Mouse (Mus musculus) thymus, postnatal 0 days (tissue): ENCODE results near the gene Cgn. TPM values are rescaled to one million over a fixed set of nuclear protein-coding genes. Genes with fewer than 3 reads are reported as not detected.
"Not testable (repeated sequence)": the region's sequence is repeated elsewhere in the genome, so short reads cannot be mapped to it uniquely, and the experiment has no call there.

Experiments used
- DNase-seq: peaks from one replicate; pipeline ENCODE4 v3.0.0-alpha.2; 2015; ENCODE audit warnings: low spot score
- polyA plus RNA-seq: library from polyadenylated mRNA; unstranded; fragments of >200 nt; fragmentation: Nextera tagmentation; extraction: Ambion mirVana; gene quantifications from 2 replicates; pipeline ENCODE4 v1.2.1, GENCODE M21; 2015

Cgn gene
- polyA plus RNA-seq, 1 experiment from 2014 or later, result 2.5 TPM

DNA sequence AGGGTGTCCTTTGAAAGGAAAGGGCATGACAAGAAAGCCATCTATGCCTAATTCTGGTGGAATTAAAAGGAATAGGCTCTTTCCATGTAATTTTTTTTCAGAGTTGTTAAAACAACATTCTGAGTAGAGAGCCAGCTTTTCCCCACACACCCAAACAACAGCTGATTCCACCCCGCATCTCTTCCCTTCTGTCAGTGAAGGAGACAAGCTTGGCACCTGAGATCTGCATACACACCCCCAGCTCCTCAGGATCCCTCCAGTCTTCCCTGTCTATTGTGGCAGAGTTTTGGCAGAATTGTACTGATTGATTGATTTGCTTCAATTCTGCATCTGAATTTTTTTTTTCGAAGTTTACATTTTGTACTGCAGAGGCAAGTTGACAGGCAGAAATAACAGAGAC is 6.0 kb upstream of the Cgn start:
- no peak for DNase-seq

DNA sequence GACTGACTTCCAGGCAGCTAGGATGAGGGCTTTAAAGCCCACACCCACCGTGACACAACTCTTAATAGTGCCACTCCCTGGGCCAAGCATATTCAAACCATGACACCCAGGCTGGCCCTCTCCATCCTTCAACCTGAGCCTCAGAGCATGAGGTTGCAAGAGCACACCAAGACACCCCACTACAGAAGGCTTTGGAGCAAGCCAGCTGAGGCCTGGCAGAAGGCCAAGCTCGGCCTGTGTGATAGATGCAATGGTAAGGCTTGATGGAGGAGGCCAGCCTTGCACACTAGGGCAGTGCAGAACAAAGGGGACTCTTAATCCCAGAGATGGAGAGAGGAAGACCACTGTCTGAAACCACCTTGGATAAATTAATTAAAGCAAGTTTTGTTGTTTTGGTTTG is 3.2 kb upstream of the Cgn start:
- no peak for DNase-seq

- no peak for DNase-seq
Measured at GRCm38 (mm10) chr3:94789071-94789470, 2.8 kb upstream of the Cgn start.

DNA sequence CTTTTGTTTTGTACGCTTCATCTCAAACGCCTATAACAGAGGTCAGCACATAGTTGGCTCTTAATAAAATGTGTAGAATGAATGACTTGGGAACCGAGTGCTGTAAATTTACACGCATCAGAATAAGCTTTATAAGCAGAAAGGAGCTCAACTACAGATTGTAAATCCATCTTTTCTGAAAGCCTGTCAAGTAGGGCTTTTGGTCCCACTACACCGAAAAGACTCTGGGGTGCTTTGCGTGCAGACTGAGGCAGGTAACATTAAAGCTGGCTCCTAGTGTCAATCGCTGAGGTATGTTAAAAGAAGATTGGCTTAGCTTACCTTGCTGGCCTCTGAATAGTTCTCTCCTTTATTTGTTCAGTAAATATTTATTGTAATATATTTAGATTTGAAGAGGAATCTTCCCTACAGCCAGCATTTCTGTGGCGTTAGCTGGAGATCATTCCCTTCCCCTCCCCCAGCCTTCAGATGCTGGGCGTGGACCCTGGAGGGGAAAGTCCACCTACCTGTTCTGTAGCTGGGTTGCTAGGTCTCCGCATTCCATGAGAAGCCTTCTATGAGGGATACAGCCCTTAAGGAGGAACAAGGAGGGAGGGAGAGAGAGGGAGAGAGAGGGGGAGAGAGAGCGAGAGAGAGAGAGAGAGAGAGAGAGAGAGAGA is 959 bp upstream of the Cgn start:
- DNase-seq, result no peak

DNA sequence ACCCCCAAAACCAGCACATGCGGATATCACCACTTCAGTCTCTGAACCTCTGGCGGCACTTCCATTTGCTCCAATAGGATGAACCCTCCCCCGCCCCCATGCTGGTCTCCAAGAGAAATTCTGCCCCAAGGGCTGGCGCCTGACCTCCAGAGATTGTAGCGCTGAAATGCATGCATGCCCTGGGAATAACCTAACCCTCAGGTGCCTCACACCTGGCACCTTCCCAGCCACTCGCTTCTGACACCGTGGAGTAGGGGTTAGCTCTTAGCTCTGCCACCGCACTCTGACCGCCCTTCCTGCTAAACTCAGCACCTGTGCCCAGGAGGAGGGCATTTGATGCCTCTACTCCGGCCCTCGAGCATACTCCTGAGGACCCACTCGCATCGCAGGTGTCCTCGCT is 334 bp downstream of the Cgn start:
- DNase-seq, result no peak

- DNase-seq, result no peak
Measured at GRCm38 (mm10) chr3:94784171-94784701, 2.1 kb downstream of the Cgn start.

DNA sequence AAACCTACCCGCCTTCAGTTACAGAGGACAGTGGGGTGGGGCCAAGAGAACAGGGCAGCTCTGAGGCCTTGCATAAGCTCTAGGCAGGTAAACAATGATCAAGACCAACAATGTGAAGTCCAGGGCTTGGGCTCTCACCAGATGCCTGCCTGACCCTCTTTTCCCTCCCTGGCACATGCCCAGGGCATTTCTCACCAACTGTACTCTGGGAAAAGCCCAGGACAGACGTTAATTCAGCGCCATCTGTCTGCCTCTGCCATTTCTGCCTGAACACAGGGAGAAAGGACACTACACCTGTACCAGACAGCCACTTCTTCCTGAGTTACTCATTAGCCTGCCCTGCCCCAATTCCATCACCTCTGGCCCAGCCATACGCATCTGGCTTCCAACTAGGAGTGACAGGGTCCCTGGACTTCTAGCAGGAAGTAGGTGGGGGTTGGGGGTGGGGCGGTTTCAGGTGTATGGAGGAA is 2.8 kb downstream of the Cgn start:
- no peak for DNase-seq

GRCm38 (mm10) chr3:94782936-94783335 is 3.4 kb downstream of the Cgn start:
- no peak for DNase-seq

DNA sequence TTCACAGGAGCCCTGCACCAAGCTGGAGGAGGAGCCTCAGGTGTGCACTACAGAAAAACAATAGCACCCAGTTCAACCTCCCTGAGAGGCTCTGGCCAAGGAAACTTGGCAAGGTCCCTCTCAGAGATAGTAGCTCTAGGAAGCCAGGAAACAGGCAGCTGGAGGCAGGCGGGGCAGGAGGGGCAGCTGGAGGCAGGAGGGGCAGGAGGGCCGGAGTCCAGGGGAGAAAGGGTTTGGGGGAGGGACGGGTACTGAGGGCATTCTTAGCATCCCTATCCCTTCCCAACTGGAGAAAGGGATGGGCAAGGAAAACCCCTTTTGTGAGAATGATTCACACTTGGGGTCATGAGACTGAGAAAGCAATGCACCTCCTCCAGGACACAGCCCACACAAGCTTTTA is 4.9 kb downstream of the Cgn start:
- no peak for DNase-seq

GRCm38 (mm10) chr3:94775886-94776285 is 10.4 kb downstream of the Cgn start:
- DNase-seq, result no peak

GRCm38 (mm10) chr3:94774039-94774438 is 12.3 kb downstream of the Cgn start:
- no peak for DNase-seq

DNA sequence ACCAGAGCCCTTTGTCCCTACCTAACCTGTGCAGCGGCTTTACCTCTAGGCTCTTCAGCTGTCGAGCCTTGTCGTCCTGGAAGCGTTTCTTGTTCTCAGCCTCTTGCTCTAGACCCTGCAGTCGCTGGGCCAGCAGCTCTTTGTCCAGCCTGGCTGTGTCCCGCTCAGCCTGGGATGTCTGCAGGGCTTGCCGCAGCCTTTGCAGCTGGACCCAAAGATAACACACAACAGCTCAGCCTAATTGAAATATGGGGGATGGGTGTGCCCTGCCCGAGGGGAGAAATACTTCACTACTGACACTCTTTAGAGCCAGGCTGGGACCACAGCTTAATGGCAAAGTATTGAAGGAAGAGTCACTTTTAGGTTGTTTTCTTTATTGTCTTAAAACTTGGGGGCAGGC is 20.8 kb downstream of the Cgn start:
- not testable (repeated sequence) for DNase-seq

GRCm38 (mm10) chr3:94764545-94765292 is 21.6 kb downstream of the Cgn start:
- not testable (repeated sequence) for DNase-seq

GRCm38 (mm10) chr3:94758427-94758826 is 27.9 kb downstream of the Cgn start:
- DNase-seq, result not testable (repeated sequence)

GRCm38 (mm10) chr3:94758056-94758409 is 28.3 kb downstream of the Cgn start:
- not testable (repeated sequence) for DNase-seq

GRCm38 (mm10) chr3:94757251-94758055 is 28.8 kb downstream of the Cgn start:
- not testable (repeated sequence) for DNase-seq

DNA sequence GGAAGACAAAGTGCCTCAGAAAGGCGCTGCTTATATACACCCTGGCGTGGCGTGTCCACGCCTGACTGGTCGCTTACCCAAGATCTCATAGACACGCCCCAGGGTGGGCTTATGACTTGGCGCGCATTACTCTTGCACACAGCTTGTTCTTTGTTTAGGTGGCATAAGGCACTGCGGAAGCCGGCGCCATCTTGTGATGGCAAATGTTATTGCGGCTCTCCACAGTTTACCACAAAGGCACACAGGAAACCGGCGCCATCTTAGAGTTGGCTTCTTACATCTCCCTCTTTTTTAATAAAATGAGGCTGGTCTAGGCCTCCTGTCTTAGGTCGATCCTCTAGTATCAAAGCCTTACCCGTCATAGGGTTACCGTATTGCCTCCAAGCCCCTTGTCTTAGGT is 40.6 kb downstream of the Cgn start:
- no peak for DNase-seq

- DNase-seq, result not testable (repeated sequence)
Measured at GRCm38 (mm10) chr3:94723637-94724036, 62.7 kb downstream of the Cgn start.

DNA sequence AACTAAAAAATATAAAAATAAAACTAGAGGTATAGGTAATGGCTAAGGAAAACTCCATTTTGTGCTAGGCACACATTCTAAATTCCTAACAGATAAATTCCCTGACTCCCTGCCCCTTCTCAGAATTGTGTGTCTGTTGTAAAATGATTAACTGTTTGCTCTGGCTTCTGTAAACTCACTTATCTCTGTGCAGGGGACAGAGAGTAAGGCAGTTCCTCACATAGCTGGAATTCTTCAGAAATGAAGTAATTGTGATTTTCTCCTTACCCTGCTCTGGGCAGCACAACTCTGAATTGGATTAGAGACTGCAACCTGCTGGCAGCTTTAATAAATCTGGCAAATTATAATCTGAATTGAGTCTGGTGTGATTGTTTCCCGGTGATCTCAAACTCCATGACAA is 68.0 kb downstream of the Cgn start:
- not testable (repeated sequence) for DNase-seq

DNA sequence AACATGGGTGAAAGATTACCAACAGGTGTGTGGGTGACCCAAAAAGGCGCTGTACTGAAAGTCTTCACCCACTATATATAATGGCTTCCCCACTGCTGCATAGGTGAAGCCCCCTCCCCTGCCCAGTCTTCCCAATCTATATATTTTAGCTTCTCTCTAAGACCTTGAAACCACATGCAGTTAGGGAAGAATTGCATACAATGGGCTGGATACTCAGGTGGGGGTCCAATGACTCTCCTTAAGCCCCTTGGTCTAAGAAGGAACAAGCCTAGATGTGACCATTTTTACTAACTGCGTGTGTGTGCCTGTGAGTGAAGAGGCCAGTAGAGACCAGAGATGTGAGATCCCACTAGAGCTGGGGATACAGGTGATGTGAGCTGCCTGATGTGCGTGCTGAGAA is 72.9 kb downstream of the Cgn start:
- DNase-seq, result not testable (repeated sequence)

- DNase-seq, result not testable (repeated sequence)
Measured at GRCm38 (mm10) chr3:94710591-94710990, 75.7 kb downstream of the Cgn start.
